Mouse (Mus musculus) megakaryocyte-erythroid progenitor cell, adult 5-6 weeks (primary cell): ENCODE data around the gene Nmi. TPM values are rescaled to one million over a fixed set of nuclear protein-coding genes. Genes with fewer than 3 reads are reported as not detected.
"Not testable (repeated sequence)": the region's sequence is repeated elsewhere in the genome, so short reads cannot be mapped to it uniquely, and the experiment has no call there.

Source experiments
- ATAC-seq: replicated peaks from 2 replicates; pipeline ENCODE4 v1.8.0; 2016; ENCODE audit warnings: mild to moderate bottlenecking, inconsistent platforms; ENCODE audit not compliant: severe bottlenecking, poor library complexity, low FRiP score, low TSS enrichment
- total RNA-seq, 2 experiments: library from RNA; stranded (forward) in 1 of 2; stranded (reverse) in 1 of 2; fragments of 200-1000, 215-1000 nt in 1 of 2; fragments of >200 nt in 1 of 2; fragmentation: Nextera tagmentation in 1 of 2; gene quantifications; 2 replicates each; pipeline ENCODE4 v1.2.3; 2014 to 2017

Gene Nmi
- total RNA-seq (2014; fragmentation: Nextera tagmentation) (27.6 and 40.1 TPM in 2 replicates), total RNA-seq (2017) (39.1 and 102 TPM in 2 replicates)

DNA sequence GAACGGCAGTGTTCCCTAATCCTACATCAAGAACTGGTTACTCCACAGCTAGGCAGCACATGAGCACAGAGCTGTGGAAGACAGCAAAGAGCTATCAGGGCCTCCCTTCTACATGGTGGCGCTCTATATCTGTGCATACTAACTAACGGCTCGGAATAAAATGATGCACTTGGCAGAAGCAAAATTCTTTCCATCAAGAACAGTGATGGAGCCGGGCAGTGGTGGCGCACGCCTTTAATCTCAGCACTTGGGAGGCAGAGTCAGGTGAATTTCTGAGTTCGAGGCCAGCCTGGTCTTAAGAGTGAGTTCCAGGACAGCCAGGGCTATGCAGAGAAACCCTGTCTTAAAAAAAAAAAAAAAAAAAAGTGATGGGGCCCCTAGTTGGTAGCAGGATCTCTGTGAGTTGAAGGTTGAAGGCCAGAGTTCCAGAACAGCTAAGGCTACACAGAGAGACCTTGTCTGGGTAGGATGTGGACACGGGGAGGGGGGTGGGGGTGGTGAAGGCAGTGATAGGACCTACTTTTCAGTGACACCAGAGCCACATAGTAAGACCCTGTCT is at the start of gene Nmi:
Gene Nmi, minus strand, starts transcription at position 85 of the 559 bp plus-strand sequence.
- ATAC-seq, result peak; percentile 33; the same call in 1 of the 2 replicates

DNA sequence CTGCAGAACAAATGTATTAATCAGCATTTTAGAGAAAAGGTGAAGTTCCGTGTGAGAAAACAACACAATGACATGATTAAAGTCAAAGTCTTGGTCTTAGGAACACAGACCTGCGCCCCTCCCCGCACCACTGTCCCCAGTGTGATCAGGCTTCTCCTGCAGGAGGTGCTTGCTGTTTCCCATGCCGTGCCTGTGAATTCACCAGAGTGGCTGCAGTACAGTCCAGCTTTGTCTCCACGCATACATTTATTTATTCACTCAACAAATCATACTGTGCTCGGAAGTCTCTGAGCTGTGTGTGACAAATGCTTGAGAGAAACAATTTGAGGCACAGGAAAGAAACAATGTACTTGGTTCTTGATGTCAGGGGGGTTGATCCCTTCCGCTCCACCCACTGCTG is 43.1 kb upstream of the Nmi start:
- ATAC-seq, result no peak

DNA sequence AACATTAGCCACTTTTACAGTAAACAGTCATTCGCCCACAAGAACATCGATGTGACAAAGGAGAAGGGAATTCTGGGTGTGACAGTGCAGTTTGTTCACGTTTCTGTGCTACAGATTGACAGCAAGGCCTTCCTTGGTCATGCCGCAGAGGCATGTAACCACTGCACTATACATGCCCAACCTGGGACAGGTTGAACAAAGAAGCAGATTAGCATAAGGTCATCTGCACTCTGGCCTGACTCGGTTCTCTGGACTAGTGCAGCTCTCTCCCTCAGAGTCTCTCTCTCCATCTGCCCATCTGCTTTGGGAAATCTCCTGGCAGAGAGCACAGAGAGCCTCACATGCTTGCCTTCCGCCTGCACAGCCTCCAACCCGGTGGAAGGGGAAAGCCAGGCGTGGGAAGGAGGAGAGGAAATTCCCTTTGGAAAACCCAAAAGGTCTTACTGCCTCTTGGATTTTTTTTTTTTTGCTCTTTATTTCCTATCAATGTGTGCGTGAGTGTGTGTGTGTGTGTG is 40.1 kb upstream of the Nmi start:
- ATAC-seq, result no peak

DNA sequence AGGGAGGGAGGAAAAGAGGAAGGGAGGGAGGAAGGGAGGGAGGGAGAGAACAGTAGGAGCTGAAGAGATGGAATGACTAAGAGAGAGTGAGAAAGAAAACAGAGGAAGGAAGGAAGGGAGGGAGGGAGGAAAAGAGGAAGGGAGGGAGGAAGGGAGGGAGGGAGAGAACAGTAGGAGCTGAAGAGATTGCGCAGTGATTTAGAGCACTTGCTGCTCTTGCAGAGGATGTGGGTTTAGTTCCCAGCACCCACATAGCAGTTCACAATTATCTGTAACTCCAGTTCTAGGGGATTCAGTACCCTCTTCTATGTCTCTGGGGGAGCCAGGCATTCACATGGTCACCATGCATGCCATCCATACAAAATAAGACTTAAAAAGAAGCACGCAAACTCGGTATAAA is 38.5 kb upstream of the Nmi start:
- not testable (repeated sequence) for ATAC-seq

DNA sequence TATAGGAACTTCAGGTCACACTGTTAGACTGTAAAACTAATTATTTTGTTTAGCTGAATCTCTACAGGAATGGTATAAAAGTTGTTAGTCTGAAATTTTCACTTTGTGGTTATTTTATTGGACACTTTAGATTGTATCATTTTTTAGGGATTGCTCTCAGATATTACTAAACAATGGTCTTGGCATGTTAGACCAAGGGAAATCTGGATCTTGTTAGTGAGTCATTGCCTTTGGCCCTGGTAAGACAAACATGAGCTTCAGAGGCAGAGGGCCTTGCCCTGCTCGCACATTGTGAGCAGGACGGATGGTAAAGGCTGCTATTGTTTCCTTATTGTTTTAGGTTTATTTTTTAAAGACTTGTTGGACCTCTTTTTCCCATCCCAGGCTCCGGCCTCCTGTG is 33.1 kb upstream of the Nmi start:
- ATAC-seq, result no peak

DNA sequence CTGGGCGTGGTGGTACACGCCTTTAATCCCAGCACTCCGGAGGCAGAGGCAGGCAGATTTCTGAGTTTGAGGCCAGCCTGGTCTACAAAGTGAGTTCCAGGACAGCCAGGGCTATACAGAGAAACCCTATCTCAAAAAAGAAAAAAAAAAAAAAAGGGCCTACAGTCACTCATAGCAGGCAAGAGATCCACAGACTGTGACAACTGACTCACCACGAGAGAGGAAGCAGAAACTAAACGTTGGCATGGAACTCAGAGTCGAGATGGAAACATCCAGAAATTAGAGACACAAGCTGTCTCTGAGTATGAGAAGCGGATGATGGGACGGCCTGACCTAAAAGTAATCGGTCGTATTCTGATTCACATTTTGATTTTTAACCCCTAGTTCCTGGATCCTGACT is 29.0 kb upstream of the Nmi start:
- ATAC-seq, result not testable (repeated sequence)

DNA sequence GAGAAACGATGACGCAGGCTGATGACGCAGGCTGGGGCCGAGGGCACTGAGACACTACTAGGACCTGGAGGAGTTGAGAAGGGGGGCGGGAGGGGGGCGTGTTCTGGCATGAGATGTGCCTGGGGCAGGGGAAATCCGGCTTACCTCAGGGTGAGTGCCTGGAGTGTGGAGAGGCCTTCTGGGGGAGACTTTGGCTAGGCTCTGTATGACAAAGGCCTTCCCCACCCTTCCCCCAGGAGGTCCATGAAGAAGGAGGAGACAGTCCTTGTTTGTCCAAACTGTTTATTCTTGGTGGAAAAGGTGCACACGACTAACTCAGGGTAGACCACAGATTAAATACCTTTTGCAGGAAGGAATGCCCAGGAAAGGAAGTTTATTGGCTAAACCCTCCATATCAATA is 28.2 kb upstream of the Nmi start:
- ATAC-seq, result no peak

DNA sequence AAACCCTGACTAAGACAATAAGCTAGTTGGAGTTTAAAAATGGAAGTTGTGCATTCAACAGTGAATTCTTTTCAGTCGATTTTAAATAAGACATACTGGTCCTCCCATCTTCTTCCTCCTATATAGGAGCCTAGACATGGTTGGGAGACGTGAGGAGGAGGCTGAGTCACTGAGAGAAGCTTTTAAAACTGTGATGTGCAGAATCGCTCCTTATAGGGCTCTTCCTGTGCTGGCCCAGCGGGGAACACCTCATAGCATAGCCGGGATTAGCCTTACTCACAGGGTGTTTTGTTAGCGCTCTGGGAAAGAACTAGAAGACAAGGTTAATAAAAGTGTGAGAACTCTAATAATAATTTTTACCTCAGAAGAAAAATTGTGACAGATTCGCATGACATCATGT is 26.7 kb upstream of the Nmi start:
- ATAC-seq, result no peak

DNA sequence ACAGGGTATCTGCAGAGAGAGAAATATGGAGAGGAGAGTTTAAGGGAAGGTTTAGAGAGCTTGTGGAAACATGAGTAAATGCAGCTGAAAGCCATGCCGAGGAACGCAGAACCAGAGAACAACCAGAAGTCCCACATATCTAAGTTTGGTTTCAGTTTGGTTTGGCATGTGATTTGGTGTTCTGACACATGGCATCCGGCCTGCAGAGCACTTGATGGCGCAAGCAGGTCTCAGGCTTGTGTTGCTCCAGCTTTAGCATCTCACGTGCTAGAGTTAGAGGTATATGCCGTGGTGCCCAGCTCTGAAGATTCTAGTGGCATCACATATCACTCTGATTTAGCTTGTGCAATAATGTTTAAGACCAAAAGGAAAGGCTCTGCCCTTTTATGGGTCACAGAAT is 18.2 kb upstream of the Nmi start:
- no peak for ATAC-seq

DNA sequence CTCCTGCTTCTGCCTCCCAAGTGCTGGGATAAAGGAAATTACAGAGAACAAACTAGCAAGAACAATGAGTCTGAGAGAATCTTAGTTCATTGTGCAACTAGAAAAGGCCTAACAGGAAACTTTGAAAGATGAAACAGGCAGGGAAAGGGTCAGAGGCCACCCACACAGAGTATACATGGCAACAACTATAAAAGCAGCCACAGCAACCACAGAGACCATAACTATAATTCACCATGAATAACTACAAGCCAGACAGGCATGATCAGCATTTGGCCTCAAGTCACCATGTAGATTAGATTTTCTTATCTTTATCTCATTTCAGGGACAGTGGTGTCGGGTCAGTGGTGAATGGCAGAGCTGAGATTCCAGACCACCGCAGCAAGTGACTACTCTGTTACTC is 16.3 kb upstream of the Nmi start:
- no peak for ATAC-seq

DNA sequence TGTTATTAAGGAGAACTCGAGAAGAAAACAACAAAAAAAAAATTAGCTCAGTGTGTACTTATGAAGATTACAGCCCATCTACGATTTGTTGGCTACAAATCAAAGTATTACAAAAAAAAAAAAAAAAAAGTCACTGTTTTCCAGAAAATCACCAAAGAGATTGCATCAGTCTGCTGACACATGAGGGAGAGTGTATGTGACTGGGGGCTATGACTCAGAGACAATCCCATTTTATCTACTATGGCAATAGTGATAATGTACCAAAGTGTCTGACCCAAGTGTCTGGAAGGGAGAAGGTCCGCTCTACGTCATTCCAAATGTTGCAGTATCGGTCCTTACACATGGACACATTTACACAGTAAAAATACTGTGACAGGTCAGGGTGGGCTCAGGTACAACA is 13.4 kb upstream of the Nmi start:
- ATAC-seq, result no peak

DNA sequence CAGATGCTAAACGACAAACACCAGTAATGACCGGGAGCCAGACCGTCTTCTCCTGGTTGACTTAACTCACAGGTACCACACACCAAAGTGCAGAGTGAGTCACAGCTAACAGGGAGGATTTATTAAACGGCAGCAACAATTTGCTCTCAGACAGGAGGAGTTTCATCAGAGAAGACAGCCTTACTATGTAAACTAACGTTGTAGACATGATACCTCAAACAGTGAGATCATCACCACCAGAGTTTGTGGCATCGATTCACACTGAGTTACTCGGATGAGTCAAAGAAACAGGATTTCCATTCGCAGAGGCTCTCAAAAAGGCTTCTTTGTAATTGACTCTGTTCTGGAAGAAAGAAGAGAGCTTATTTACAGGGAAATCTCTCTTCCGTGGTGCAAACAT is 12.9 kb upstream of the Nmi start:
- ATAC-seq, result no peak

DNA sequence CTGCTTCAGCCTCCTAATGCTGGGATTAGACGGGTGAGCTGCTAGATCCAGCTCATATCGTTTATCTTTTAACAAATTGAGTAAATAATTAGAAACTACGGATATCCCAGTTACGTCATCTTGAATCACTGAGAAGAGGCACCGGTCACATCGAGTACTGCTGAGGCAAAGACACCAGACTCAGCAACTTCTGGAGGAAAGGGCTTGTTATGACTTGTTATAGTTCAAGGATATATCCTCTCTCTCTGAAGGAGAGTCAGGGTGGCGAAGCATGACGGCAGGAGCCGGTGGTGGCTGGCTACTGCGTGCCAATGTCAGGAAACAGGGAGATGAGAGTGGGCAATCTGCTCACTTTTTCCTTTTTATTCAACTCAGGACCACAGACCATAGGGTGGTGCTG is 11.9 kb upstream of the Nmi start:
- no peak for ATAC-seq

DNA sequence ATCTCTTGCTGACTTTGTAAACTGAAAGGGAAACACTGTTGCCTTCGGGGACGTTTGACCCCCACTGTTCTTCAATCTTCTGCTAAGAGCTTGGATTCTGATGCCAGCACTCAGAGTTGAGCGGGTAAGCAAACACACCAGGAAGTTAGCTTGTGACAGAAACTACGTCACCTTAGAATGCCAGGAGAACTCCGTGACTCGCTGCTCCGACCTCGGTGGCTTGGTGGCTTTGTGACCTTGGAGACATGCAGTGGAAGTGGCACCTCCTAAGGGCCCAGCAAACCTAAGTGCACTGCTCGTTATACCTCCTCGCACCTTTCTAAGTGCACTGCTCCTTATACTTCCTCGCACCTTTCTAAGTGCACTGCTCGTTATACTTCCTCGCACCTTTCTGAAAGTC is 9.0 kb upstream of the Nmi start:
- peak; percentile 90 for ATAC-seq

DNA sequence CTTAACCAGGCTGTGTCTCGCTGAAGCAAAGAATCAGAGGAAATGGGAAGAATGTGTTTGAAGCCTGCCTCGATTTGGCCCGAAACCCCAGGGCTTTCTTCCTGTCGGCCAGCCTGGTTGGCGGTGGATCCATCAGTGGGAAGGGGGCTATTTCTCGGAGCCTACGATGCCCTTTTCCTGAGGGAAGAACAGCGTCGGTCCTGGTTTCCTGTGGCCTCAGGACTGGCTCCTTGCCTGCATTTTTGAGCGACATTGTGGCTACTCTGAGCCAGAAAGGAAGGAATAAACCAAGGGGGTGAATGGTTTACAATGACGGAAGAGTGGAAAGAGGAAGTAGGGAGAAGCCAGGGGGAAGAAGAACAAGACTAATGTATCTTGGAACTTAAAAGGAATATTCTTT is 8.3 kb upstream of the Nmi start:
- peak; percentile 36 for ATAC-seq

DNA sequence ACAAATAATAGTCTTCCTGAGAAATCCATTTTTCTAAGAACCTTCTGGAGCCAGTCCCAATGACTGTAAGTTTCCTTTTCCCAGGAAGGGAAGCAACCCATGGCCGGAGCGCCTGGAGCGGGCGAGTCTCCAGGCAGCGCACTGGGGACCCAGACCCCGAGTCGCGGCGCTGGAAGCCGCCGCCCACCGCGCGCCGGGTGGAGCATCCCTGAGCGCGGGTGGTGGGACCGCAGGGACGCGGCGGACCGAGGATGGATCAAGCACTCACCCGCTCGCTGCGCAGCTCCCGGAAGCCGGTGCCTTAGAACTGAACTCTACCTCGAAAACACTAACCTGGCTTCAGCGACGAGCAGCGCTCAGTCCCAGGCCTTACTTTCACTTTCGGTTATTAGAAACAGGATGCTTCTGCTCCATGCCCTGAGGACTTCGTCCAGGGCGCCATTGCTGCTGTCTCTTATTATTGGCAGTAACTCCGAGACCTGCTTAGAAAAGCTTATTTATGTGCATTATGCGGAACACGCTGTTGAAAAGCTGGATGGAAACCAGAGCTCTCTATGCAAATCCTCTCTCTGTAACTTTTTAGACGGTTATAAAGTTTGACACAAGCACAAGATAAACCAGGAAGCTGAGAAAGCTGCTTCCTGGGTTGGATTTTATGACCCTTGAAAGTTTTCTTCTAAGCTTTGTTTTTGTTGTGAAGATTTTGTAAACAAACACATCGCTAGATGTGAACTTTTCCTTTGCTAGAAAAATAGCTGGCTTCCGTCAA is 469 bp downstream of the Nmi start:
- ATAC-seq, result peak; percentile 83

DNA sequence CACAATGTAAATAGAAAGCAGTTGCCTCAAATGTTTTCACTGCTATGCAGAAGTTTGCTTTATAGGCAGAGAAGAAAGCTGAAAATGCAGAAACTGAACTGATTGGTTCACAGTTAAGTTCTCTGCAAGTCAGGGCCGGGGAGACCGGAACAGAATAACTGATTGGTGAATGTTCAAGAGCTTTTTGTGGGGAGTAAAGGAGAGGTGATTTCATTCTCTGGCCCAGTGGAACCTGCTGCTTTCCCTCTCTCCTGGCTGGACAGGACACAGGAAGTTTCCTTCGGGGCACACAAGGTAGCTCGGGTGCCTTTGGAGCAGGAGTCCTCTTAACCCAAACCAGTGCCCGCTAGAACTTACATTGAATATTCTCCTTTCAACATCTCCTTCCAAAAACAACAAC is 1.2 kb downstream of the Nmi start:
- ATAC-seq, result peak; percentile 66

DNA sequence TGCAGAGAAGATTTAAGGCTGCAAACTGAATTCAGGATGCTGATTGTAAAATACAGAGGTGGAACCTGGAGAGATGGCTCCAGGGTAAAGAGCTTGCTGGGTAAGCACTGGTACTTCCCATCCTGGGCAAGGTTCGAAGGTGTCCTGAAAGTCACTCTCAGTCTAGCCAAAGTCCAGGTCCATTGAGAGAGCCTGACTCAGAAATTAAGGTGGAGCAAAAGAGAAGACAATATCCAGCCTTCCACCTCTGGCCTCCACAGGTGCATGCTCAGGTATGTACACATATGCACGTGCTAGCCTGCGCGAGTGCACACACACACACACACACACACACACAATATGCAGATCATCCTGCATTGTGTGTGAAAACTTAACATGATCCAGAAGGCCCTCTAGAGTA is 2.4 kb downstream of the Nmi start:
- ATAC-seq, result no peak

DNA sequence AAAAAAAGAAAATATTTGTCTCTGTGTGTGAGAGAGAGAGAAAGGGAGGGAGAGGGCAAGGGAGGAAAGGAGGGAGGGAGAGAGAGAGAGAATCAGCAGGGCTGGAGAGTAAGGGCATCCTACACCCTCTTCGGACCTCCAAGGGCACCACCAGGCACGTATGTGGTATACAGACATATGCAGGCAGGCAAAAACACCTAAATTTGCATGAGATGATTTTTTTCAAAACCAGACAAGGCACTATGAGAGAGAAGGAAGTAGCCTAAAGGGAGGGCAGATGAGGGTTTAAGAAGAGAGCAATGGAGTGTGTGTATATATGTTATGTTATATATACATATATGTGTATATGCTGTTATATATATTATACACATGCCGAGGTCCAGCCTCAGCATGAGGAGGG is 6.0 kb downstream of the Nmi start:
- ATAC-seq, result no peak

DNA sequence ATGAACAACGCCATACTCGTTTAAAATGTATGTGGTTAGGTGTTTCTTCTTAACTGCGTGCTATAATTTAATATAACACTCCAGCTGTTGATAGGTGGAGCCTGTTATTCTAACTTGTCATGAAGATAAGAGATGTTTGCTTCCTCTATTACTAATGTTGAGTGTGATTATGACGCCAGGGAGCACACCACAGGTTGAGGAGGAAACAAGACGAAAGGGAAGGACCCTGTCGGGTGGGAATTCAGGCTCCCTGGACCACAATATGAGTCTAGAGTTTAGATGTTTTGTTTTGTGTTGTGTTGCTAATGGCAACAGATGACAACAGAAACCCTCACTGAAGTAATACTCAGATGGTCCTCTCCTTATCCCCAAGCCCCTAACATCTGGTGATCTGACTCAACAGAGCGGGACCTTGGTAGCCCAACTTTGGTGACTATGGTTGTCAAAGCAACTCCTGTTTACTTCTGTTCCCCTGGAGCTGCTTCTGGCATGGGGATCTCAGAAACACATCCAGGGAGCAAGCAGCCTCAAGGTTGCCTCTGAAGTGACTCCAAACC is 19.6 kb downstream of the Nmi start:
- ATAC-seq, result peak; percentile 97

DNA sequence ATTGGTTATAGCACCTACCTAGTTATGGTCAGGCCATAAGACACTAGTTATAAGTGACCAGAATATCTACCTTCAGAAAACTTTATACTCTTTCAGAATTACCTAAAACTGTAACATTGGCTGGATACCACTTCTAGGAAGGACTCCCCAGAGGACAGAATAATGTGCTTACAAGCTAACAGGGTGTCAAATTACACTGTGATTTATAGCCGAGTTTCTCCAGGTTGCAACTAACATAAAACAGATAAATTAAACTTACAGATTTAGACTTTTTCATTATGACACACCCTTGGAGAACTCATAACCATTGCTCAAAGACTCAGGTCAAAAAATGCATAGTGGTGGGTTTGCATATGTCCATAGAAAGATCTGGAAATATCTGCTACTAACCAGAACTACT is 22.4 kb downstream of the Nmi start:
- no peak for ATAC-seq
